ENCODE assay signal across 16 mouse cellular contexts in genomic region chr7:42980098-42980497, GRCm38 (mm10). TPM values are rescaled to one million over a fixed set of nuclear protein-coding genes. Genes with fewer than 3 reads are reported as not detected.
DNase-seq lines count a peak whose midpoint lies in the region; ATAC-seq and TF ChIP-seq lines count a peak whose summit lies in the region.
"Had no signal": no experiment of that assay in that cellular context is flagged by ENCODE, and none has a peak within 500 bp of the region (broad histone marks: within the 10 kb centered on the region; RNA-seq: fewer than 3 reads in every experiment).

No protein-coding gene starts in this region.

- ATAC-seq in CD4-positive, CD25-positive, alpha-beta regulatory T cell, adult 4 months, result peak; percentile 56
- ATAC-seq in inflammation-experienced regulatory T-cells, adult 6 months, result peak; percentile 25
- ATAC-seq: intestine, postnatal 0 days had no signal

- H3K36me3 ChIP-seq in myocyte (ENCODE audit: control insufficient read depth, insufficient read depth), result no peaks in the 10 kb centered on the region
- H3K36me3 ChIP-seq: limb, embryonic 10.5 days; neural tube, embryonic 12.5 days had no signal

- H3K4me3 ChIP-seq in myocyte, result peak overlapping the region; percentile 19
- H3K4me3 ChIP-seq: layer of hippocampus, adult 2 months; limb, embryonic 10.5 days; neural tube, embryonic 12.5 days had no signal

- H3K4me2 ChIP-seq in myocyte (ENCODE audit: low read depth), result peak overlapping the region; percentile 30
- H3K4me2 ChIP-seq: neural tube, embryonic 12.5 days had no signal

- H3K79me2 ChIP-seq in myocyte (ENCODE audit: control insufficient read depth, insufficient read depth), result no peaks in the 10 kb centered on the region

- no peaks in the 10 kb centered on the region for H3K27me3 ChIP-seq in myocyte (ENCODE audit: control insufficient read depth, insufficient read depth, insufficient read length)
- H3K27me3 ChIP-seq: neural tube, embryonic 12.5 days had no signal

- H3ac ChIP-seq in myocyte (ENCODE audit: control insufficient read depth, insufficient read length), result no peak overlapping the region

- DNase-seq in layer of hippocampus, adult 9-11 months, result peak; percentile 4
- DNase-seq in layer of hippocampus, adult 18-20 months (ENCODE audit: low spot score in 2 of 2), result no peak
- no peak for DNase-seq in thymus, postnatal 25 days
- no peak for DNase-seq in retina, embryonic 14.5 days (ENCODE audit: low spot score)
- DNase-seq in urinary bladder, postnatal 14 days (ENCODE audit: low spot score), result no peak
- DNase-seq: cerebellum, postnatal 25 days had no signal

- no peak for TF ChIP-seq POLR2A in myocyte (IDR thresholded peaks at IDR 0.05; ENCODE audit: insufficient read length, low read depth)

TF ChIP-seq in myocyte, 11 proteins besides CTCF, POLR2A, EP300 and RAD21:
- TF ChIP-seq USF1 (IDR thresholded peaks at IDR 0.05; ENCODE audit: low read depth) (no peak), TCF12 (IDR thresholded peaks at IDR 0.05; ENCODE audit: insufficient read depth, poor library complexity, severe bottlenecking) (no peak), MYOD1 (IDR thresholded peaks at IDR 0.05; ENCODE audit: control insufficient read depth in 1 of 3, insufficient read length in 2 of 3, low read depth in 2 of 3) (no peak), SRF (IDR thresholded peaks at IDR 0.05; ENCODE audit: control insufficient read depth, insufficient read length, low read depth) (no peak), E2F4 (IDR thresholded peaks at IDR 0.05; ENCODE audit: insufficient read depth) (no peak), MYOG (IDR thresholded peaks at IDR 0.05; ENCODE audit: control insufficient read depth in 1 of 3, insufficient read depth in 1 of 3, insufficient read length in 2 of 3, low read depth in 2 of 3) (no peak), MAX (IDR thresholded peaks at IDR 0.05; ENCODE audit: low read depth) (no peak), CEBPB (IDR thresholded peaks at IDR 0.05; ENCODE audit: insufficient read depth, poor library complexity, severe bottlenecking) (no peak), TCF3 (IDR thresholded peaks at IDR 0.05; ENCODE audit: insufficient read length, low read depth) (no peak), POLR2AphosphoS2 (IDR thresholded peaks at IDR 0.05; ENCODE audit: insufficient read length, low read depth) (no peak), REST (IDR thresholded peaks at IDR 0.05; ENCODE audit: insufficient read depth, insufficient read length) (no peak)

RNA-seq across cellular contexts. Expression of gene Gm9268, which starts 38.5 kb away (rescaled TPM):
- total RNA-seq in layer of hippocampus, adult 18-20 months (2021), result not detected
- polyA plus RNA-seq in CD4-positive, CD25-positive, alpha-beta regulatory T cell, adult 4 months (2017; shearing (Covaris generic)), result not detected
- not detected for polyA plus RNA-seq in inflammation-experienced regulatory T-cells, adult 6 months (2017; shearing (Covaris generic))
- polyA plus RNA-seq in myocyte (2012; fragmentation: generic; extraction: Trizol), result not detected
- total RNA-seq: layer of hippocampus, adult 2 months had no signal
- polyA plus RNA-seq: brain, embryonic 14.5 days; heart, postnatal 0 days; intestine, postnatal 0 days; limb, embryonic 10.5 days; neural tube, embryonic 12.5 days; testis, adult 2 months had no signal

RNA-seq across cellular contexts. Expression of gene Vmn2r63, which starts 46.5 kb away (rescaled TPM):
- total RNA-seq in layer of hippocampus, adult 18-20 months (2021), result not detected
- under 1 TPM in 1 of 2 experiments, not detected in 1; 0.11 TPM for polyA plus RNA-seq in CD4-positive, CD25-positive, alpha-beta regulatory T cell, adult 4 months (2017; shearing (Covaris generic))
- under 1 TPM in 1 of 3 experiments, not detected in 2; 0.05 TPM for polyA plus RNA-seq in inflammation-experienced regulatory T-cells, adult 6 months (2017; shearing (Covaris generic))
- polyA plus RNA-seq in myocyte (2012; fragmentation: generic; extraction: Trizol), result not detected
- total RNA-seq: layer of hippocampus, adult 2 months had no signal
- polyA plus RNA-seq: brain, embryonic 14.5 days; heart, postnatal 0 days; intestine, postnatal 0 days; limb, embryonic 10.5 days; neural tube, embryonic 12.5 days; testis, adult 2 months had no signal
